Mouse (Mus musculus): ENCODE results near the gene Slc17a3. TPM values are rescaled to one million over a fixed set of nuclear protein-coding genes. Genes with fewer than 3 reads are reported as not detected.

Slc17a3 gene
- polyA plus RNA-seq, 1 experiment from 2014 or later: 14.2 TPM

DNA sequence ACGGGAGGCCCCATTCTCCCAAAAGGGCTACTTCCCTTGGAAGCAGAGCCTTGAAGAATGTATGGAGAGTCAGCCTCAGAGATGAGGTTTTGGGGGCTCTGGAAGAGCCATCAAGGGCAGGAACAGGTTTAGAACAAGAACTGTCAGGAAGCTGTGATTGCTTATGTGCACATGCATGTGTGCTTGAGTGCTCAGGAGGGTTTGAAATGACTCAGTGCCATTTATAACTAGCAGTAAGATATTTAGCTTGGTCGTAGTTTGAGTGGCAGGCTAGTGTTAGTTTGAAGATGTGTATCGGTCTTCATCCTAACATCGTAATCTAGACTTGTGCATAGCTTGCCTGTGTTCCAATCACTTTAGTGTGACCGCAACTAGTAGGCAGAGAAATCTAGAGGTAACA lies 67.7 kb downstream of the Slc17a3 start:
- DNase-seq (ENCODE audit: low spot score): no peak
- Histone ChIP-seq H3K4me3 (replicated peaks; ENCODE audit: low read depth, low read length) (no peak overlapping the region), H3K9ac (ENCODE audit: low read depth, low read length) (no peak overlapping the region), H3K4me1 (replicated peaks; ENCODE audit: insufficient read depth, low read length) (no peaks in the 10 kb centered on the region), H3K36me3 (ENCODE audit: insufficient read depth, low read length) (no peaks in the 10 kb centered on the region), H3K9me3 (replicated peaks; ENCODE audit: low read length) (no peaks in the 10 kb centered on the region), H3K4me2 (ENCODE audit: low read length) (no peak overlapping the region), H3K27me3 (ENCODE audit: insufficient read depth, low read length) (no peaks in the 10 kb centered on the region), H3K27ac (no peak overlapping the region)
- ATAC-seq (replicated peaks; ENCODE audit: low FRiP score, low read depth): no peak
- TF ChIP-seq CTCF (IDR thresholded peaks at IDR 0.05; ENCODE audit: low read depth): no peak
- WGBS: 90% methylated on average over 5 of the region's 5 CpGs

DNA sequence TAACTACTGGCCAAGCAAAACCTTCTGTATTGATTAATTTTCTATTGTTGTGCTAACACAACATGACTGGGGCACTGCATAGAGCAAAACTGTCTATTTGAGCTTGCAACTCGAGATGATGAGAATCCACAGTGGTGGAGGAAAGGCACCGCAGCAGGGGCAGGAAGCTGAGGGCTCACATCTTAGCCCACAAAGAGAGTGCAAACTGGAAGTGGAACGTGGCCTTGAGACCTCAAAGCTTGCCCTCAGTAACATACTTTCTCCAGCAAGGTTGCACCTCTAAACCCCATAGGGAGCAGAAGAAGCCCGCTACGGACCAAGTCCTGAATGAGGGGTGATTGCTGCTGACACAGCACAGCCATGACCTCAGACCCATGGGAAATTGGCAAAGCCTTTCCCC lies 70.9 kb downstream of the Slc17a3 start:
- H3K4me1 ChIP-seq (replicated peaks; ENCODE audit: insufficient read depth, low read length): peaks cover 12% of the 10 kb centered on the region
- no peak for ATAC-seq (replicated peaks; ENCODE audit: low FRiP score, low read depth)
- no peak overlapping the region for H3K27ac ChIP-seq
- H3K9ac ChIP-seq (ENCODE audit: low read depth, low read length): no peak overlapping the region
- TF ChIP-seq CTCF (IDR thresholded peaks at IDR 0.05; ENCODE audit: low read depth): no peak
- H3K9me3 ChIP-seq (replicated peaks; ENCODE audit: low read length): no peaks in the 10 kb centered on the region
- DNase-seq (ENCODE audit: low spot score): no peak
- no peak overlapping the region for H3K4me3 ChIP-seq (replicated peaks; ENCODE audit: low read depth, low read length)
- H3K36me3 ChIP-seq (ENCODE audit: insufficient read depth, low read length): no peaks in the 10 kb centered on the region
- no peak overlapping the region for H3K4me2 ChIP-seq (ENCODE audit: low read length)
- 78% methylated on average over 5 of the region's 5 CpGs for WGBS
- H3K27me3 ChIP-seq (ENCODE audit: insufficient read depth, low read length): no peaks in the 10 kb centered on the region

Other genes with a start within 250 kb of the Slc17a3 start
- 0.83 and 0.84 TPM in 2 replicates for gene Hist1h2be, start 218.3 kb upstream of the Slc17a3 start, polyA plus RNA-seq (2015; fragmentation: Nextera tagmentation; extraction: Ambion mirVana)
- gene Hist1h1e, start 216.9 kb upstream of the Slc17a3 start, polyA plus RNA-seq (2015; fragmentation: Nextera tagmentation; extraction: Ambion mirVana): 13.0 and 14.3 TPM in 2 replicates
- gene Hist1h2ac, start 155.5 kb upstream of the Slc17a3 start, polyA plus RNA-seq (2015; fragmentation: Nextera tagmentation; extraction: Ambion mirVana): 0.75 and 1.1 TPM in 2 replicates
- gene Hist1h2bc, start 155.2 kb upstream of the Slc17a3 start, polyA plus RNA-seq (2015; fragmentation: Nextera tagmentation; extraction: Ambion mirVana): 132 and 139 TPM in 2 replicates
- not detected in 2 replicates for gene Hist1h1t, start 143.6 kb upstream of the Slc17a3 start, polyA plus RNA-seq (2015; fragmentation: Nextera tagmentation; extraction: Ambion mirVana)
- gene Hist1h4c, start 141.0 kb upstream of the Slc17a3 start, polyA plus RNA-seq (2015; fragmentation: Nextera tagmentation; extraction: Ambion mirVana): 5.2 and 7.4 TPM in 2 replicates
- 16.8 and 18.0 TPM in 2 replicates for gene Hfe, start 128.6 kb upstream of the Slc17a3 start, polyA plus RNA-seq (2015; fragmentation: Nextera tagmentation; extraction: Ambion mirVana)
- 33.9 and 41.0 TPM in 2 replicates for gene Hist1h1c, start 100.6 kb upstream of the Slc17a3 start, polyA plus RNA-seq (2015; fragmentation: Nextera tagmentation; extraction: Ambion mirVana)
- 6.0 and 7.0 TPM in 2 replicates for gene Hist1h3c, start 93.8 kb upstream of the Slc17a3 start, polyA plus RNA-seq (2015; fragmentation: Nextera tagmentation; extraction: Ambion mirVana)
- gene Hist1h2bb, start 92.7 kb upstream of the Slc17a3 start, polyA plus RNA-seq (2015; fragmentation: Nextera tagmentation; extraction: Ambion mirVana): 2.1 and 2.2 TPM in 2 replicates
- gene Hist1h2ab, start 88.3 kb upstream of the Slc17a3 start, polyA plus RNA-seq (2015; fragmentation: Nextera tagmentation; extraction: Ambion mirVana): 21.7 and 26.6 TPM in 2 replicates
- gene Hist1h3b, start 87.2 kb upstream of the Slc17a3 start, polyA plus RNA-seq (2015; fragmentation: Nextera tagmentation; extraction: Ambion mirVana): 5.9 and 8.7 TPM in 2 replicates
- 4.4 and 5.6 TPM in 2 replicates for gene Hist1h4b, start 82.4 kb upstream of the Slc17a3 start, polyA plus RNA-seq (2015; fragmentation: Nextera tagmentation; extraction: Ambion mirVana)
- not detected in 2 replicates for gene Hist1h4a, start 78.2 kb upstream of the Slc17a3 start, polyA plus RNA-seq (2015; fragmentation: Nextera tagmentation; extraction: Ambion mirVana)
- gene Hist1h3a, start 77.0 kb upstream of the Slc17a3 start, polyA plus RNA-seq (2015; fragmentation: Nextera tagmentation; extraction: Ambion mirVana): 5.2 and 6.7 TPM in 2 replicates
- gene Hist1h1a, start 75.8 kb upstream of the Slc17a3 start, polyA plus RNA-seq (2015; fragmentation: Nextera tagmentation; extraction: Ambion mirVana): 1.3 and 1.8 TPM in 2 replicates
- gene Trim38, start 69.5 kb upstream of the Slc17a3 start, polyA plus RNA-seq (2015; fragmentation: Nextera tagmentation; extraction: Ambion mirVana): 0.06 TPM in 1 of 2 replicates, not detected in the other
- gene Slc17a2, start 32.4 kb upstream of the Slc17a3 start, polyA plus RNA-seq (2015; fragmentation: Nextera tagmentation; extraction: Ambion mirVana): 0.96 TPM in 2 replicates
- 79.1 and 84.5 TPM in 2 replicates for gene Slc17a1, start 28.3 kb downstream of the Slc17a3 start, polyA plus RNA-seq (2015; fragmentation: Nextera tagmentation; extraction: Ambion mirVana)
- 3.6 and 4.3 TPM in 2 replicates for gene Slc17a4, start 75.6 kb downstream of the Slc17a3 start, polyA plus RNA-seq (2015; fragmentation: Nextera tagmentation; extraction: Ambion mirVana)
- not detected in 2 replicates for gene Hist1h2ba, start 94.7 kb downstream of the Slc17a3 start, polyA plus RNA-seq (2015; fragmentation: Nextera tagmentation; extraction: Ambion mirVana)
- gene Hist1h2aa, start 95.0 kb downstream of the Slc17a3 start, polyA plus RNA-seq (2015; fragmentation: Nextera tagmentation; extraction: Ambion mirVana): not detected in 2 replicates
- gene Scgn, start 151.8 kb downstream of the Slc17a3 start, polyA plus RNA-seq (2015; fragmentation: Nextera tagmentation; extraction: Ambion mirVana): 0.37 and 1.2 TPM in 2 replicates

Data from kidney, postnatal 0 days (tissue).